Mouse (Mus musculus) adrenal gland, postnatal 4 days (tissue): Measurements from ENCODE around the gene Cox7a1. TPM values are rescaled to one million over a fixed set of nuclear protein-coding genes. Genes with fewer than 3 reads are reported as not detected.
"Not testable (repeated sequence)": the region's sequence is repeated elsewhere in the genome, so short reads cannot be mapped to it uniquely, and the experiment has no call there.

Experiments
- DNase-seq, 2 experiments: peaks; one replicate each; pipeline ENCODE4 v3.0.0; 2021 to 2022; ENCODE audit warnings: low spot score in 2 of 2, mixed read lengths in 2 of 2
- long read RNA-seq, 2 experiments: library from polyadenylated mRNA; stranded (forward); transcript quantifications; one replicate each; pipeline ENCODE4 v2.0.0; 2021
- total RNA-seq, 2 experiments: library from RNA; stranded (reverse); gene quantifications; 2 replicates each; pipeline ENCODE4 v1.2.3; 2021

Cox7a1 gene
- 100 to 1,000 TPM; 176 to 250 TPM for total RNA-seq
- long read RNA-seq, experiment 1, transcript Cox7a1-201 (4 exons, 393 nt): major isoform, 147 of 185 reads
- long read RNA-seq, experiment 1, partial matches to known transcripts: 36 of 185 reads
- long read RNA-seq, experiment 1, other reads (novel, unspliced or antisense): 0 of 185 reads
- long read RNA-seq, experiment 2, transcript Cox7a1-202 (4 exons, 485 nt): minor isoform, 5 of 115 reads
- long read RNA-seq, experiment 2, transcript Cox7a1-201 (4 exons, 393 nt): major isoform, 88 of 115 reads
- long read RNA-seq, experiment 2, partial matches to known transcripts: 22 of 115 reads
- long read RNA-seq, experiment 2, other reads (novel, unspliced or antisense): 0 of 115 reads

DNA sequence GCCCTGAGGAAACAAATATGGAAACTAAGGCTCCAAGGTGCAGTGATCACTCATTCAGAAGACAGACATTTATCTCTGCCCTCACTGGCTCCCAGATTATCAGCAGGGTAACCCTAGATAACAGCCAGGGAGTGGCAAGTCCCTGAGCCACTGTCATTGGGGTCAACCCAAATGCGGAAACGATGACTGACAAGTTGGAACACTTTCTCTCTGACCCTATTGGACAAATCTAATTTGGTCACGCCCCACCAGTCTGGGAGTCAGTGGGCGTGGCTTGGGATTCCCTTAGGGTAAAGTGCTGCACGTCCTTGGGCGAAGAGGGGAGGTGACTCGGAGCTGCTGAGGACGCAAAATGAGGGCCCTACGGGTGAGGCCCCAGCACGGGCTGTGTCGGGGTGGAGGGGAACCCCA is at the start of gene Cox7a1:
Cox7a1 (plus strand) TSS at position 266 of the 411 bp plus-strand sequence.
- DNase-seq: peak; percentile 64 to 85

DNA sequence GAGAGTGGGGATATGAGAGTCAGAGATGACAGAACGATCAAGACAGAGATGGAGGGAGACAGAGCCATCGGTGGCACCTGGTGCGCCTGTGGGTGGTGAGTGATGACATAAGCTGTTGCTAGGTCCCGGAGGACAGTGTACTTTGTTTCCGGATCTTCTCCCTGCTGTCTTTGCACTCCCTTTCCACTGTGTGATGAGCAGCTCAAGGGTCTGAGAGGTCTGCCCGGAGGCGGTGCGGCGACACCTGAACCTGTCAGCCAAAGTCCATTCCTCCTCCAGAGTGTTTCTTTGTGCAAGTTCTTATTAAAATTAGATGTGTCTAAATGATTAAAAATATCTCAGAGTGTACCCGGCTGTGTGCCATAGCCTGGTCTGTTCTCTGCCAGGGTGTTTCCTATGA is 47.1 kb upstream of the Cox7a1 start:
- no peak for DNase-seq

DNA sequence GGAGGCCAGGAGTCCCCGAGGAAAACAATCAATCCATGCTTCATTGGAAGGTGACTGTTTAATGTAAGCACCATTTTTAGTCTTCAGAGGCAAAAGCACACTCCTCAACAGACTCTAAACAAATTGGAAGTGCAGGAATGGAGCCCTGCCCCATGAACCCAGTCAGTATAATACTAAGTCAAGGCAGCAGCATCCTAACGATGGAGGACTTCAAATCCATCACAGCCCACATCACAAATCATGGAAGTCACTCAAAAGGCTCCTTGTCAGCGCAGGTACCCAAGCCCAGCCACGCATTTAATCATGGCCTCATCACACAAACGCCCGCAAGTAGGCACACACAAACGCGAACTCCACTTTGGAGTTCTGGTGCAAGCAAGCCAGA is 40.8 kb upstream of the Cox7a1 start:
- no peak for DNase-seq

DNA sequence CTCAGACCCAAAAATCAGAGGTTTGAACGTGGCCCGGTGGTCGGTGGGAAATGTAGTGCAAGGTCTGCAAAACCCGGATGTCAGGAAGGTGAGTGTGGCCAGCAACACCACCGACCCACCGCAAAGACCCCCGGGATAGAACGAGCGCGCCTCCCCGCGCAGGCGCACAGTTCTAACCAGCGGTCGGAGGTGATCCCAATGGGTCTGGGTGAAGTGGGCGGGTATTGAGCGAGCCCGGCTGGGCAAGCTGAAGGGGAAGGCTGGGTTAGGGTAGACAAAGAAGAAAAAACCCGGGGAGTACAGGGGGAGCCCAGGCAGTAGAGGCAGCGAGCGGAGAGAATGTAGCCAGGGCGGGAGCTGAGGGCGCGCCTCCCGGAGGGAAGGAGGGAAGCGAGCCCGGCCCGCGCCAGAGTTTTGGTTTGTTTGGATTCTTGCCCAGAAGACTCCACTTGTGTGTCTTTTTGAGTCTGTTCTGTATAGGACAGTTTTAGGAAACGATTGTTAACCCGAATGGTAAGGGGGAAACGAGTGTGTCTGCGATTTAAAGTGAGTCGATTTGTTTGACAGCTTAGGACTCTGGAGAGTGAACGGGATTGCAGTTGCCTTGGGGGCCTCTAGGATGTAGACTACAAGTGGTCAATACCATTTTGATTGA is 40.3 kb upstream of the Cox7a1 start:
- DNase-seq: peak; percentile 45 to 47

DNA sequence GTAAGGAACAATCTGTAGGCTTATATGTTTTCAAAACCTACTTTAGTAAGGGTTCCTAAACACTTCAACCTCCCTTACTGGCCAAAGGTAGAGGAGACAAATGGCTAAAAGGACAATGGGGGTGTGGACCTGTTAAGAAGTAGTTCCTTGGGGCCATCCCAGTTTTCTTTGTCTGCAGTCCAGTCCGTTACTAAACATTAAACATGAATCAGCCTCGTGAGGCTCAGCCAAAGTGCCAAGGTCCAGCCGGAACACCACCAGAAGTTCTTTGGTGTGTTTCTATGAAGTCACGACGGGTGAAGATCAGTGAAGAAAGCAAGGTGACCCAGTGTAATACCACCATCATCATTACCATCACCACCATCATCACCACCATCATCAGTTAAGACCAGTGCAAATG is 36.9 kb upstream of the Cox7a1 start:
- DNase-seq: no peak

DNA sequence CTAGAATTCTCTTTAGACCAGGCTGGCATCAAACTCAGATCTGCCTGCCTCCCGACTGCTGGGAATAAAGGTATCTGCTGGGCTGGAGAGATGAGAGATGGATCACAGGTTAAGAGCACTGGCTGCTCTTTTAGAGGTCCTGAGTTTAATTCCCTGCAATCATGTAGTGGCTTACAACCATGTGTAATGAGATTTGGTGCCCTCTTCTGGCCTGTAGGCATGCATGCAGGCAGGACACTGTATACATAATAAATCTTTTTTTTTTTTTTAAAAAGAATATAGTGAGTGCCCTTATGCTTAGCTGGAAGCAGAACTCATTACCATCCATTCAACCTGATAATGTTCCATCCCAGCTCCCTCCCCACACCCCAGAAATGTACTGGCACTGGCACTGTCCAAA is 29.9 kb upstream of the Cox7a1 start:
- no peak for DNase-seq

DNA sequence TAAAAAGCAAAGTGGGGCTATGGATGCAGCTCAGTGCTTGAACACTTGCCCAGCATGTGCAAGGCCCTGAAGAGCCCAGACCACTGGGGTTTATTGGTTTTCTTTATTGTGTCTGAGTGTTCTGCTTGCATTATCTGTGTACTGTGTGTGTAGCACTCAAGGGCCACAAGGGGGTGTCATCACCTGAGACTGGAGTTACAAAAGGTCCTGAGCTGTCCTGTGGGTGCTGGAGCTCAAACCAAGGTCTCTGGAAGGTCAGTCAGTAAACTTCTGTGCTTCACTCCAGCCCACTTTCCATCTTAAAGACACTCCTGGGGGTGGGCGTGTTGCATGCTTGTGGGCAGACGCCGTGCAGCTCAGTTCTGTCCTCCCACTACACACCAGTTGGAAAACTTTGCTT is 28.4 kb upstream of the Cox7a1 start:
- no peak for DNase-seq

DNA sequence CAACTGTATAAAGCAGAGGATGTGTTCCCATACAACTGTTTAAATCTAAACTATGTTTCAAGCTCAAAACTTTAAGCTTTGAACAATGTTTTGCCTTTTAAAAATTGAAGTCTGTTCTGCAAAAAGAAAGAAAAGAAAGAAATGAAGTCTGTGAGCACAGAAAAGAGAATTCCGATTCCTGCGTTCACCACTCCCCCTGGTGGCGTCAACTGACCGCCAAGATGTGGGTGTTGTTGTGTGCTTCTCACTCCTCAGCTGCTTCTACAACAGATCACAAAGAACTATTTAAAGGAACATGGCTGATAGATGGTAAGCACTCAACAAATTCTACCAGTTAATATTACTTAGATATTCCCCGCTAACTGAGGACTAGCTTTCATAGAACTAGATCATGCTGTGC is 20.8 kb upstream of the Cox7a1 start:
- no peak for DNase-seq

DNA sequence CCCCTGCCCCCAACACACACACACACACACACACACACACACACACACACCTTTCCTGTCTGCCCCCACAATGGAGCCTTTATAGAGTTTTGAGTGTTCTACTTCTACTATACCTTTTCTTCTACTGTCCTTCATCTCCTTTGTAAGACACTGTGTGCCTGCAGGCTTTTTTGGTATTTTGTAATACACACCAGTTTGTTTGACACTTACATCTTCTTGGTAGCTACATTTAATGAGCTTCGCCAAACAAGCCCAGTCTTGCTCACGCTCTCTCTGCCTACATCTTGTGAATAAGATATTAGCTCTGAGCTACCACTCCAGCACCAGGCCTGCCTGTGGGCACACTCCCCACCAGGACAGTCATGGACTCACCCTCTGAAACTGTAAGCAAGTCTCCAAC is 19.2 kb upstream of the Cox7a1 start:
- no peak for DNase-seq

DNA sequence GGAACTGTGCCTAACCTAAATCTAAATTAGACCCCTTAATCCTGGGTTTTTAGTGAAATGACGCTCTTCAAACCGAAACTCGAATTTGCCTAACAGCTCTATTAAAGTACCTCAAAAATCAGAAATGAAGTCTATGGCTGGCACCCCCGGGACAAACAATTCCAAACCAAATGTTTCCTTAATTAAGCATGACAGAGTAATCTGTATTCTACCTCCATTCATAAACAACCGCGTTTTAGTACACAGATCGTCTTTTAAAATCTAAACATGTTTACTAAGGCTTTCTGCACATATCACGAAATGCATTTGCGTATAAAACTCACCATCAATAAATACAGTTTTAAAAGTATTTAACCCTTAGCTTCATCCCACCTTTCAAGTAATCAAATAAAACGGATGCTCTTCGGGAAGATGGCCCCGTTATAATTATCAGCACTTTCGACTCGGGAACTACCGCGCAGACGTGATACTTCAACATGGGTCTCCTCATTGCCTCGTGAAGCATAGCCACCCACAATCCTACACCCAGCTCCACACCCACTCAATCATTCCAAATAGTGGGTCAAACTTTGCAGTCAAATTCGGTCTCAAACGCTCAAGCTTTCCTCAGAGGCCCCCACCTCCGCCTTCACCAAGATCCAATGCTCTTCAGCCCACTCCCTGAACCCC is 14.9 kb upstream of the Cox7a1 start:
- no peak for DNase-seq

DNA sequence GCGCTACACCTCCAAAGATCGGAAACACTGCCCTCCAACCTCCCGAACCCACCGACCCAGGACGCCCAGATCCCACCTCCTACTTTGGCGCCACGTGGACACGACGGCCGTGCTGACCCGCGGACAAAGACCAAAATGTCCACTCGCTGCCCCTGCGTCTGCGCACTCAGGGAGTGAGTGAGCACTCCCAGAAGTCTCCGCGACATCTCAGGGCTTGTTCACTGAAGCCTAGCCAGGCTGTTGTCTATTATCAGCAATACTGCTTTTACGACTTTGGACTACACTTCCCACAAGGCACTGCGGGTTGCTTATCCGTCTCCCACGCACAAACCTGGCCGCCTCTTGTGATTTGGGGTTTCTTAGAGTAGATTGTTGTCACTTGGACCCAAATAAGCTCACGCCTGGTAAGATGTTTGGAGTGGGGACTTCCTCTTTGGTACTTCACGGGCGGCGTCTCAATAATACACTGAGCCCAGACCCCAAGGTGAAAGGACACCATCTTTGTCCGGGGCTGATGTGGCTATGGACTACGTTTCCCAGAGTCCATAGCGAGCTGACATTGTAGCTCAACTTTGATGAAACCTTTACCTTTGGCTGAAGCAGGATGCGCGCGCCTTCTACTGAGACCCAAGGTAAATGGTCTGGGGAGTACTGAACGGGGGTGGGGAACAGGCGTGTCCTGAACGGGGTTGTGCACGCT is 14.2 kb upstream of the Cox7a1 start, which contains the start of gene Zfp146:
Zfp146 (minus strand) TSS at position 168 of the 700 bp plus-strand sequence.
- DNase-seq: peak; percentile 49 to 81

DNA sequence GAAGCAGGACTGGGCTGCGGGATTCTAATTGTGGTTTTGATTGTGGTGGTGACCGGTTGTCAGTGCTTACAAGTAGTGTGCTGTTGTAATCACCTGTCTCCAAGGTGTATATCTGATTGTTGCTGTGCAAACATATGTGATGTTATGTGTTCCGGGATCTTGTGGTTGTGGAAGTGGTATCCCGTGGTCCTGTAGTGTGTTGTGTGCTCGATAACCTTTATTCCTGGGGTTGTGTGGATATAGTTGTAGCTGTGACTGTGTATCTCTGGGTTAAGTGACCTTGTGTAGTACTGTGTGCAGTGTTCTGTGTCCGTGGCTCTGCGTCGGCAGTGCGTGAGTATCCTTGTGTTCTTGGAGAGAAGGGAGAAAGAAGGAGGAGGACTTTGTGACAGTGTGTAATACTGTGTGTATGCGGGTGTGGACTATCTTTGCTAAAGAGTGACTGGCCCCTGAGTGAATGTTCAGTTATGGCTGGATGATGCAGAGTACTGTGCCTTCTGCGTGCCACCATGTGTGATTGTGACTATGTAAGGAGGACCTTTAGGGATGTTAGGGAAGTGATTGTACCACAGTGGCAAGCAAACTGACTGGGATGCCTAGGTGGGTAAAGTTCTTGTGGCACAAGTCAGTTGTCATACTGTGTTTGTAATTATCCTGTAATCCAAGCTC is 13.5 kb upstream of the Cox7a1 start:
- DNase-seq: no peak

DNA sequence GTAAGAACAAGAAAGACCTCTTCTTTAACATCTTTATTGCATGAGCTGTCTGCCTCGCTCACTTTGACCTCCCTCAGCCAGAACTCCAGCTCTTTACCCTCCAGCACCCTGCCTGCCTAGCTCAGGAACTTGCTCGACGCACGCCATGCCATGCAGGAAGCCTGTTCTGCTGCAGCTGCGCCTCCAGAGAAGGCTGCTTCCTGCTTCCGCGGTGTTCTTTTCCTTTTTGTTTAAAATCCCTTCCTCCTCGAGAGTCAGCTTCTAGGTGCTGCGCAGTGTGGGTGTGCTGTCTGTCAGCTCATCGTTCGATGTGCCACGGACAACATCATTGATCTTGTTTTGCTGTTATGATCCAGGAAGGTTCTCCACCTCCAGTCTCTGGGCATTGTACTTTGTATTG is 7.5 kb upstream of the Cox7a1 start:
- DNase-seq: no peak

DNA sequence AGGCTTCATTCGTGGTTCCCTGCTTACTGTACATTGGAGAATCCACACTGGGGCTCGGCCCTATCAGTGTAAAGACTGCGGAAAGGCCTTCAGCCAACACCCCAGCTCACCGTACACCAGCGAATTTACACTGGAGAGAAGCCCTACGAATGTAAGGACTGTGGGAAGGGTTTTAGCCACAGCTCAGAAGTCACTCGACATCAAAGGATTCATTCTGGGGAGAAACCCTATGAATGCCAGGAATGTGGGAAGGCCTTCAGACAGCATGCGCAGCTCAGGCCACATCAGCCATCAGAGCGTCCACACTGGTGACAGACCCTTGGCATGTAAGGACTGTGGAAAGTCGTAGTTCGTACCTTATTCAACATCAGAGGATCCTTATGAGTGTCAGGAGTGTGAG is 5.7 kb upstream of the Cox7a1 start:
- no peak for DNase-seq

DNA sequence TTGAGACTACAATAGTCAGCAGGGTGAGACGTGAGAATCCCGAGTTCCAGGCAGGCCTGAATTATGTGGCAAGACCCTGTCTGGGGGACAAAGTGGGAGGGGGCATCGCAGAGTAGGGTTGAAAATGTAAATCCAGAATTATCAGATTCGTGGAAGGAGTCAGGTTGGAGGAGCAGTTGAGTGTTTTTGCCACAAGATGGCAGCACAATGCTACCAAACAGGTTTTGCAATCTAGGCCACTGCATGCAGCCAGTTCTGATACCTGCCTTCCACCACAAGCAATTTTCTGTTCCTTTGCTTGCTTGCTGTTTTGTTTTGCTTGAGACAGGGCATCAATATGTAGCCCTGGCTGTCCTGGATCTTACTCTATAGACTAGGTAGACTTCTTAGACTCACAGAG is 2.6 kb upstream of the Cox7a1 start:
- DNase-seq: peak in 1 of 2 experiments; percentile 47

DNA sequence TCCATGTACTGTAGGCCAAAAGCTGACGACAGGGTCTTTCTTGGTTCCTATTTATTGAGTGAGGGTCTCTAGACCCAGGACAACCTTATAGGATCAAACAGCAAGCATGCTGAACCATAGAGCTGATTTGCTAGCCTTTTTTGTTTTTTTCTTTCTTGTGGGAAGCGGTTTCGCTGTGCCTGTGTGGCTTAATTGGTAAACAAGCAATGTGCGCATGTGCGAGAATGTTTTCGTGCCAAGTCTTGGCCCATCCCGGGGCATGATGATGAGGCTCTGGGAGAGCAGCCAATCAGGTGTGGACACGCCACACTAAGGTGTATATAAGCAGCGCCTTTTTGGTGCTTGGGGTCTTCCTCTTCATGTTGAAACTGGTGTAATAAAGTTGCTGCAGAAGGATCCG is 2.0 kb upstream of the Cox7a1 start:
- DNase-seq: not testable (repeated sequence)

DNA sequence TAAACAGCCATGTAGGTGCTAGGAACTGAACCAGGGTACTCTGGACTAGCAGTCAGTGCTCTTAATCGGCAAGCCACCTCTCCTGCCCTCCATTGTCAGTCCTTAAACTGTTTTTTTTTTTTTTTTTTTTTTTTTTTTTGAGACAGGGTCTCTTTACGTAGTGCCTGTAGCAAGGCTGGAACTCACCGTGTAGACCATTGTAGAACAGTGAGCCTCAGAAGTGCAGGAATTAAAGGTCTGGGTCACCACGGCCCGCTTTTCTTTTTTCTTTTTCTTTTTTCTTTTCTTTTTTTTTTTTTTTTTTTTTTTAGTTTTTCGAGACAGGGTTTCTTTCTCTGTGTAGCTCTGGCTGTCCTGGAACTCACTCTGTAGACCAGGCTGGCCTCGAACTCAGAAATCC is 755 bp upstream of the Cox7a1 start:
- DNase-seq: not testable (repeated sequence)

DNA sequence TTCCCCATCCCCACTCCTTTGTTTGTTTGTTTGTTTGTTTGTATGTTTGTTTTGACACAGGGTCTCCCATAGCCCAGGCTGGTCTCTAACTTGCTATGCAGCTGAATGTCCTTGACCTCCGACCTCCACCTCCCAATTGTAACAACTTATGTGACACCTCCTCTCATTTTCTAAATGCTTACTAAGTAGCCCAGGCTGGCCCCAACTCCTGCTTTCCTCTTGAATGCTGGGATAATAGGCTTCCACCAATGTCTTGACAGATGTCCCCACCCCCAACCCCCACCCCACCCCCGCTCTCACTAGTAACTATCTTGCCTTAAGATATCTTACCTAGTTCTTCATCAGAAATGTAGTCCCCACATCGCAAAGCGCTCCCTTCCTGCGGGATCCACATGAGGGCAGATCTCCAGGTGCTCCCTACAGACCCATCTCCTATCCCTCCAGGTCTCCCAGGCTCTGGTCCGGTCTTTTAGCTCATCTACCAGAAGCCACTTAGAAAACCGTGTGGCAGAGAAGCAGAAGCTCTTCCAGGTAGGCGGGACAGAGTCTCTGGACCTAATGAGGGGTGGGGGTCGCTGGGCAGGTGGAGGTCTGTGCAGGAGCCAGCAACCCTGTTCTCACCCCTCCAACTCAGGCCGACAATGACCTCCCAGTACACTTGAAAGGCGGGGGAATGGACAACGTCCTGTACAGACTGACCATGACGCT is 851 bp downstream of the Cox7a1 start:
- no peak for DNase-seq

DNA sequence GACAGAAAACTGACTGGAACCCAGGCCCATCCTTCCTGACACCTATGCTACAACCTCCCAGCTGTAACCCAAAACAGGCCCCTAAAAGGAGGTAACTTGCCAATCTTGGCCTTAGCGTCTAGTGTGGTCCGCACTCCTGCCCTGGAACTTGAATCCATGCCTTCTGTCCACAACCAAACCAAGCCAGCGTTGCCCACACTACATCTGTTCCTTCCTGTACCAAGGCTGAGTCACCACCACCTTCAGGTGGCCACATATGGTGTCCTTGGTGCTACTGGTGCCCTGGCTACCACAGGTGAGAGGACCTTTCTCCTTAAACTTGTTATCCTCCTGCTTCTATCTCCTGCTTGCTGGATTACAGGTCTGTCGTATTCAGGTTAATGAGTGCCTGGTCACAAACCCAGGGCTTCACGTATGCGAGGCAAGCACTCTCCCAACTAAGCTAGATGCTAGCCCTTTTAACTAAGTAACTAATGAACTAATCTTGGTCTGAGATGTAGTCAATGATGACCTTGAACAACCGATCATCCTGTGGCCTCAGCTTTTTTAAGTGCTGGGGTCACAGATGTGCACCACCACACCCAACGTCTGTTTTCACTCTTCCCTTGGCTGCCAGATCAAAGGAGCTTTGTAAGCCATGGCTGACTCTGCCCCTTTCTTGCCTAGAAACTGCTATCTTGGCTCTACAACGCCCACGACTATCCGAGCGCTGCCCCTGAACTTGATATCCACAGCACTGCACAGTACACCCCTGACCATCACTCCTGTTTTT is 4.6 kb downstream of the Cox7a1 start:
- DNase-seq: no peak

DNA sequence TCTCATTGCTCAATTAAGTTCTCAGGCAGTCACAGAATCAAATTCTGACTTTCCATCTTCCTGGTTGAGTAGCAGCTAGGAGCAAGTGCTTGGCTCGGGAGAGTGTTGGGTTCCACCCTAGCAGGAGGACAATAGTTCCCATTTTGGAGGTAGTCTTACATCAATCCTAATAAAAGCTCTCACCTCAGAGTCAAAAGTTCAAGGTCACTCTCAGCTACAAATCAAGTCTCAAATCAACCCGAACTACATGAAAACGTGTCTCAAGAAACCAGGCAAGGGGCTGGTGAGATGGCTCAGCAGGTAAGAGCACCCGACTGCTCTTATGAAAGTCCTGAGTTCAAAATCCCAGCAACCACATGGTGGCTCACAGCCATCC is 5.2 kb downstream of the Cox7a1 start:
- no peak for DNase-seq
